Mouse (Mus musculus) MEL (cell line): ENCODE data around the gene Soat2. TPM values are rescaled to one million over a fixed set of nuclear protein-coding genes. Genes with fewer than 3 reads are reported as not detected.

Experiments used
- DNase-seq: peaks from one replicate; pipeline ENCODE4 v3.0.0; 2011; ENCODE audit warnings: low read depth, low spot score
- H3K27ac ChIP-seq: 2 replicates; pipeline ENCODE4 v1.5.1; 2012; ENCODE audit warnings: low read depth, mild to moderate bottlenecking, control low read depth, low read length, moderate library complexity; ENCODE audit not compliant: control insufficient read depth
- H3K27me3 ChIP-seq, 2 experiments: fragments of 150-350 bp in 1 of 2; sonication (generic) in 1 of 2; 2 replicates each; pipeline ENCODE4 v1.6.1; 2012; ENCODE audit warnings: low read length in 2 of 2, mild to moderate bottlenecking in 2 of 2, improper control_type of control experiment in 1 of 2, moderate library complexity in 1 of 2; ENCODE audit not compliant: insufficient read depth in 2 of 2, control insufficient read depth in 1 of 2
- H3K36me3 ChIP-seq, 2 experiments: 2 replicates each; pipeline ENCODE4 v1.6.1; 2012 to 2014; ENCODE audit warnings: low read length in 2 of 2, improper control_type of control experiment in 1 of 2, inconsistent platforms in 1 of 2, mild to moderate bottlenecking in 1 of 2; ENCODE audit not compliant: insufficient read depth in 2 of 2, control insufficient read depth in 1 of 2
- H3K4me1 ChIP-seq, 2 experiments: fragments of 150-350 bp in 1 of 2; sonication (generic) in 1 of 2; 2 replicates each; pipeline ENCODE4 v1.6.1; 2012; ENCODE audit warnings: low read length in 2 of 2, improper control_type of control experiment in 1 of 2, mild to moderate bottlenecking in 1 of 2; ENCODE audit not compliant: insufficient read depth in 2 of 2, control insufficient read depth in 1 of 2
- H3K4me3 ChIP-seq, 2 experiments: fragments of 150-350 bp in 1 of 2; sonication (generic) in 1 of 2; 2 replicates each; pipeline ENCODE4 v1.5.1; 2012; ENCODE audit warnings: low read depth in 2 of 2, low read length in 2 of 2, mild to moderate bottlenecking in 2 of 2, moderate library complexity in 2 of 2, control low read depth in 1 of 2, improper control_type of control experiment in 1 of 2; ENCODE audit not compliant: control insufficient read depth in 1 of 2, insufficient read depth in 1 of 2
- H3K79me2 ChIP-seq: 2 replicates; pipeline ENCODE4 v1.6.1; 2012; ENCODE audit warnings: mild to moderate bottlenecking, low read length, moderate library complexity; ENCODE audit not compliant: control insufficient read depth, poor library complexity, insufficient read depth
- H3K9ac ChIP-seq: 2 replicates; pipeline ENCODE4 v1.6.1; 2012; ENCODE audit warnings: low read depth, mild to moderate bottlenecking, control low read depth, low read length, moderate library complexity; ENCODE audit not compliant: control insufficient read depth, poor library complexity, severe bottlenecking
- H3K9me3 ChIP-seq: fragments of 150-350 bp; sonication (generic); replicated peaks from 2 replicates; pipeline ENCODE4 v1.6.1; 2012; ENCODE audit warnings: mild to moderate bottlenecking, low read length, improper control_type of control experiment, moderate library complexity; ENCODE audit not compliant: insufficient read depth
- BHLHE40 ChIP-seq: IDR thresholded peaks from 2 replicates; pipeline ENCODE4 v1.6.1; 2012; ENCODE audit warnings: low read depth, mild to moderate bottlenecking, inconsistent platforms, low read length, improper control_type of control experiment, borderline replicate concordance
- CHD1 ChIP-seq: IDR thresholded peaks from 2 replicates; pipeline ENCODE4 v1.6.1; 2012; ENCODE audit warnings: low read depth, mild to moderate bottlenecking, inconsistent platforms, low read length, improper control_type of control experiment
- CHD2 ChIP-seq: IDR thresholded peaks from 2 replicates; pipeline ENCODE4 v1.6.1; 2011; ENCODE audit warnings: low read length, improper control_type of control experiment
- CTCF ChIP-seq, 3 experiments: IDR thresholded peaks in 2 of 3; conservative IDR thresholded peaks in 1 of 3; 2 replicates each; pipeline ENCODE4 v1.5.1; 2011 to 2012; ENCODE audit warnings: low read length in 3 of 3, low read depth in 2 of 3, mild to moderate bottlenecking in 2 of 3, improper control_type of control experiment in 1 of 3, inconsistent platforms in 1 of 3, mixed read lengths in 1 of 3, moderate library complexity in 1 of 3; ENCODE audit not compliant: control insufficient read depth in 1 of 3, insufficient read depth in 1 of 3, poor library complexity in 1 of 3, severe bottlenecking in 1 of 3
- E2F4 ChIP-seq: IDR thresholded peaks from 2 replicates; pipeline ENCODE4 v1.6.1; 2011; ENCODE audit warnings: low read depth, low read length, improper control_type of control experiment, borderline replicate concordance
- ELF1 ChIP-seq: IDR thresholded peaks from 2 replicates; pipeline ENCODE4 v1.6.1; 2014; ENCODE audit warnings: low read depth, mild to moderate bottlenecking, inconsistent platforms, low read length, improper control_type of control experiment, moderate library complexity
- EP300 ChIP-seq, 2 experiments: IDR thresholded peaks; 2 replicates each; pipeline ENCODE4 v1.6.1; 2011; ENCODE audit warnings: improper control_type of control experiment in 2 of 2, low read length in 2 of 2, low read depth in 1 of 2, mild to moderate bottlenecking in 1 of 2
- ETS1 ChIP-seq: IDR thresholded peaks from 2 replicates; pipeline ENCODE4 v1.6.1; 2012; ENCODE audit warnings: low read depth, mild to moderate bottlenecking, inconsistent platforms, low read length, improper control_type of control experiment, moderate library complexity
- JUND ChIP-seq: IDR thresholded peaks from 2 replicates; pipeline ENCODE4 v1.6.1; 2011; ENCODE audit warnings: low read depth, mild to moderate bottlenecking, improper control_type of control experiment, low read length
- MAFK ChIP-seq: IDR thresholded peaks from 2 replicates; pipeline ENCODE4 v1.6.1; 2011; ENCODE audit warnings: low read depth, mild to moderate bottlenecking, low read length, improper control_type of control experiment, borderline replicate concordance
- MEF2A ChIP-seq: IDR thresholded peaks from 2 replicates; pipeline ENCODE4 v1.6.1; 2014; ENCODE audit warnings: low read depth, mild to moderate bottlenecking, inconsistent platforms, low read length, improper control_type of control experiment; ENCODE audit not compliant: poor library complexity, insufficient replicate concordance, severe bottlenecking; ENCODE audit errors: extremely low read depth
- MXI1 ChIP-seq: IDR thresholded peaks from 2 replicates; pipeline ENCODE4 v1.6.1; 2011; ENCODE audit warnings: mild to moderate bottlenecking, low read depth, low read length, improper control_type of control experiment
- MYC ChIP-seq: IDR thresholded peaks from 2 replicates; pipeline ENCODE4 v1.6.1; 2011; ENCODE audit warnings: low read depth, mild to moderate bottlenecking, low read length, improper control_type of control experiment, moderate library complexity
- NELFE ChIP-seq: IDR thresholded peaks from 2 replicates; pipeline ENCODE4 v1.6.1; 2011; ENCODE audit warnings: low read depth, low read length, improper control_type of control experiment
- NRF1 ChIP-seq: IDR thresholded peaks from 2 replicates; pipeline ENCODE4 v1.6.1; 2014; ENCODE audit warnings: low read depth, mild to moderate bottlenecking, inconsistent platforms, low read length, improper control_type of control experiment, moderate library complexity; ENCODE audit not compliant: poor library complexity, insufficient read depth, severe bottlenecking
- POLR2AphosphoS2 ChIP-seq: IDR thresholded peaks from 2 replicates; pipeline ENCODE4 v1.6.1; 2011; ENCODE audit warnings: low read length, improper control_type of control experiment
- POLR2AphosphoS5 ChIP-seq: IDR thresholded peaks from 2 replicates; pipeline ENCODE4 v1.6.1; 2012; ENCODE audit warnings: low read depth, borderline replicate concordance, mild to moderate bottlenecking, inconsistent platforms, low read length, moderate library complexity, mixed read lengths
- RAD21 ChIP-seq: IDR thresholded peaks from 2 replicates; pipeline ENCODE4 v1.6.1; 2011; ENCODE audit warnings: mild to moderate bottlenecking, low read depth, low read length, improper control_type of control experiment
- RCOR1 ChIP-seq: IDR thresholded peaks from 2 replicates; pipeline ENCODE4 v1.6.1; 2012; ENCODE audit warnings: low read depth, mild to moderate bottlenecking, inconsistent platforms, low read length, improper control_type of control experiment
- SIN3A ChIP-seq: IDR thresholded peaks from 2 replicates; pipeline ENCODE4 v1.6.1; 2012; ENCODE audit warnings: low read length, improper control_type of control experiment, inconsistent platforms
- SMC3 ChIP-seq: IDR thresholded peaks from 2 replicates; pipeline ENCODE4 v1.6.1; 2011; ENCODE audit warnings: low read depth, low read length, improper control_type of control experiment
- TBP ChIP-seq: IDR thresholded peaks from 2 replicates; pipeline ENCODE4 v1.8.0; 2011; ENCODE audit warnings: low read depth, low read length, improper control_type of control experiment
- TCF12 ChIP-seq: IDR thresholded peaks from 2 replicates; pipeline ENCODE4 v1.6.1; 2014; ENCODE audit warnings: low read depth, mild to moderate bottlenecking, inconsistent platforms, low read length, improper control_type of control experiment, moderate library complexity
- UBTF ChIP-seq: IDR thresholded peaks from 2 replicates; pipeline ENCODE4 v1.6.1; 2012; ENCODE audit warnings: low read depth, mild to moderate bottlenecking, inconsistent platforms, low read length, improper control_type of control experiment, moderate library complexity, borderline replicate concordance; ENCODE audit not compliant: insufficient read depth
- USF1 ChIP-seq: IDR thresholded peaks from 2 replicates; pipeline ENCODE4 v1.6.1; 2014; ENCODE audit warnings: low read depth, mild to moderate bottlenecking, inconsistent platforms, low read length, improper control_type of control experiment, moderate library complexity
- USF2 ChIP-seq, 2 experiments: IDR thresholded peaks; 2 replicates each; pipeline ENCODE4 v1.6.1; 2011 to 2012; ENCODE audit warnings: improper control_type of control experiment in 2 of 2, low read length in 2 of 2, borderline replicate concordance in 1 of 2, inconsistent platforms in 1 of 2, low read depth in 1 of 2, mild to moderate bottlenecking in 1 of 2; ENCODE audit not compliant: insufficient read depth in 1 of 2
- ZC3H11A ChIP-seq: IDR thresholded peaks from 2 replicates; pipeline ENCODE4 v1.6.1; 2012; ENCODE audit warnings: low read depth, mild to moderate bottlenecking, inconsistent platforms, low read length, improper control_type of control experiment
- ZKSCAN1 ChIP-seq: IDR thresholded peaks from 2 replicates; pipeline ENCODE4 v1.6.1; 2012; ENCODE audit warnings: low read depth, mild to moderate bottlenecking, inconsistent platforms, low read length, improper control_type of control experiment, moderate library complexity
- ZMIZ1 ChIP-seq: IDR thresholded peaks from 2 replicates; pipeline ENCODE4 v1.6.1; 2012; ENCODE audit warnings: low read depth, mild to moderate bottlenecking, inconsistent platforms, low read length, improper control_type of control experiment, moderate library complexity
- polyA plus RNA-seq, 2 experiments: library from polyadenylated mRNA; stranded (reverse) in 1 of 2; unstranded in 1 of 2; fragments of >175 nt in 1 of 2; fragments of >200 nt in 1 of 2; gene quantifications; 2 replicates each; pipeline versions ENCODE4 v1.2.1 to v1.2.4; 2012; ENCODE audit warnings: low replicate concordance in 2 of 2, low read depth in 1 of 2; ENCODE audit not compliant: insufficient read length in 2 of 2, insufficient read depth in 1 of 2, missing spikeins in 1 of 2
- total RNA-seq: library from RNA; depleted of rRNA; stranded (reverse); fragments of 300-350 nt; gene quantifications from 2 replicates; pipeline ENCODE4 v1.2.3, GENCODE M21; 2012

Soat2 gene
- total and polyA plus RNA-seq, 3 experiments, result 20.0 to 44.8 TPM; not detected in 1

GRCm38 (mm10) chr15:102163900-102164693 is 13.8 kb downstream of the Soat2 start:
- H3K9me3 ChIP-seq, result no peaks in the 10 kb centered on the region
- no peak for TF ChIP-seq MEF2A
- no peak for TF ChIP-seq USF2 (IDR thresholded peaks at IDR 0.05; ENCODE audit: borderline replicate concordance in 1 of 2, insufficient read depth in 1 of 2, low read depth in 1 of 2, low read length in 2 of 2)
- peak; percentile 13; the same call in 1 of the 2 replicates for TF ChIP-seq SMC3
- TF ChIP-seq JUND, result no peak
- TF ChIP-seq E2F4, result no peak
- no peak for TF ChIP-seq UBTF
- no peak for TF ChIP-seq RCOR1
- no peak for TF ChIP-seq RAD21
- TF ChIP-seq ZC3H11A, result no peak
- TF ChIP-seq NELFE, result no peak
- no peak for TF ChIP-seq MXI1
- TF ChIP-seq CHD1, result no peak
- TF ChIP-seq TCF12, result no peak
- 0 out of 4 replicates have a peak, but pooled peaks of 1 of the 2 experiments have one; percentile 10 for TF ChIP-seq EP300 (IDR thresholded peaks at IDR 0.05; ENCODE audit: low read depth in 1 of 2, low read length in 2 of 2)
- TF ChIP-seq USF1, result no peak
- TF ChIP-seq SIN3A, result no peak
- TF ChIP-seq ELF1, result no peak
- TF ChIP-seq POLR2AphosphoS5, result no peak
- no peak for TF ChIP-seq CHD2
- TF ChIP-seq ZMIZ1, result no peak
- TF ChIP-seq POLR2AphosphoS2, result peak; percentile 75
- TF ChIP-seq MAFK, result no peak
- no peak for TF ChIP-seq NRF1
- peak; percentile 11; the same call in 1 of the 2 replicates for TF ChIP-seq BHLHE40
- TF ChIP-seq ETS1, result no peak
- TF ChIP-seq CTCF (IDR thresholded peaks at IDR 0.05 in 2 of 3, conservative IDR thresholded peaks at IDR 0.05 in 1 of 3; ENCODE audit: control insufficient read depth in 1 of 3, insufficient read depth in 1 of 3, low read depth in 2 of 3, low read length in 3 of 3, poor library complexity in 1 of 3, severe bottlenecking in 1 of 3), result peak; percentile 41 to 52 (median 49)
- no peak for TF ChIP-seq ZKSCAN1
- no peak for TF ChIP-seq MYC
- TF ChIP-seq TBP, result no peak
- no peaks in the 10 kb centered on the region for H3K79me2 ChIP-seq
- no peak overlapping the region for H3K9ac ChIP-seq
- H3K4me1 ChIP-seq, result peaks cover 0 to 5% of the 10 kb centered on the region in 2 experiments; a peak in 2 of 4 replicates
- H3K4me3 ChIP-seq, result no peak overlapping the region
- H3K27ac ChIP-seq, result no peak overlapping the region
- H3K36me3 ChIP-seq, result peaks cover 0 to 3% of the 10 kb centered on the region in 2 experiments; a peak in 2 of 4 replicates
- no peaks in the 10 kb centered on the region for H3K27me3 ChIP-seq
- peak; percentile 48 for DNase-seq
